Mouse (Mus musculus) lung, embryonic 14.5 days (tissue): ENCODE measurements around the gene Ccnq. TPM values are rescaled to one million over a fixed set of nuclear protein-coding genes. Genes with fewer than 3 reads are reported as not detected.

Experiments
- ATAC-seq: fragments of 200-750 bp; cut with Nextera tagmentation; 2 replicates; pipeline ENCODE4 v1.8.0; 2017; ENCODE audit warnings: mild to moderate bottlenecking, moderate TSS enrichment, moderate library complexity; ENCODE audit not compliant: insufficient read depth
- DNase-seq: peaks from one replicate; pipeline ENCODE4 v3.0.0-alpha.2; 2015
- H3K27ac ChIP-seq: fragments of 300-500 bp; sonication (generic); 2 replicates; pipeline ENCODE4 v1.5.1; 2014; ENCODE audit warnings: low read depth, mild to moderate bottlenecking, moderate library complexity
- H3K27me3 ChIP-seq: fragments of 300-500 bp; sonication (generic); 2 replicates; pipeline ENCODE4 v1.6.1; 2014; ENCODE audit warnings: low read length, control low read depth; ENCODE audit not compliant: insufficient read depth
- H3K36me3 ChIP-seq: fragments of 300-500 bp; sonication (generic); 2 replicates; pipeline ENCODE4 v1.6.1; 2014; ENCODE audit warnings: control low read depth; ENCODE audit not compliant: insufficient read depth
- H3K4me1 ChIP-seq: fragments of 300-500 bp; sonication (generic); 2 replicates; pipeline ENCODE4 v1.6.1; 2014; ENCODE audit warnings: antibody characterized with exemption, control low read depth; ENCODE audit not compliant: insufficient read depth
- H3K4me2 ChIP-seq: fragments of 300-500 bp; sonication (generic); 2 replicates; pipeline ENCODE4 v1.6.1; 2014; ENCODE audit warnings: mild to moderate bottlenecking
- H3K4me3 ChIP-seq: fragments of 300-500 bp; sonication (generic); 2 replicates; pipeline ENCODE4 v1.5.1; 2014; ENCODE audit warnings: low read depth, low read length
- H3K9ac ChIP-seq: fragments of 300-500 bp; sonication (generic); 2 replicates; pipeline ENCODE4 v1.6.1; 2014
- H3K9me3 ChIP-seq: fragments of 300-500 bp; sonication (generic); 2 replicates; pipeline ENCODE4 v1.6.1; 2016; ENCODE audit warnings: low read depth, low read length, control low read depth
- CTCF ChIP-seq: IDR thresholded peaks from 2 replicates; pipeline ENCODE4 v1.5.1; 2016; ENCODE audit warnings: antibody characterized with exemption, low read depth
- WGBS: fragments of 180-500 bp; shearing (Covaris S2); extraction: QIAGEN DNeasy Blood & Tissue Kit; methylation state at CpG from one replicate; pipeline ENCODE4 v1.1.7; 2014; 5-methylcytosine and 5-hydroxymethylcytosine counted together
- polyA plus RNA-seq: library from polyadenylated mRNA; unstranded; fragments of >200 nt; fragmentation: Nextera tagmentation; extraction: Ambion mirVana; gene quantifications from 2 replicates; pipeline ENCODE4 v1.2.1, GENCODE M21; 2014

Gene Ccnq
- polyA plus RNA-seq, 1 experiment from 2014 or later = 48.0 TPM

- DNase-seq = no peak
- H3K9me3 ChIP-seq = no peaks in the 10 kb centered on the region
- no peak for ATAC-seq
- TF ChIP-seq CTCF = no peak
- H3K27ac ChIP-seq = no peak overlapping the region
- no peak overlapping the region for H3K9ac ChIP-seq
- no peaks in the 10 kb centered on the region for H3K36me3 ChIP-seq
- WGBS = 53% methylated on average over 7 of the region's 7 CpGs
- no peaks in the 10 kb centered on the region for H3K27me3 ChIP-seq
- H3K4me3 ChIP-seq = no peak overlapping the region
- no peak overlapping the region for H3K4me2 ChIP-seq
- H3K4me1 ChIP-seq = no peaks in the 10 kb centered on the region
These were observed 9.6 kb downstream of the Ccnq start for GRCm38 (mm10) chr11:78741958-78742357.

GRCm38 (mm10) chr11:78739361-78739760 lies 12.2 kb downstream of the Ccnq start:
- H3K4me2 ChIP-seq = no peak overlapping the region
- no peaks in the 10 kb centered on the region for H3K9me3 ChIP-seq
- no peak overlapping the region for H3K4me3 ChIP-seq
- H3K4me1 ChIP-seq = no peaks in the 10 kb centered on the region
- no peak overlapping the region for H3K9ac ChIP-seq
- no peaks in the 10 kb centered on the region for H3K27me3 ChIP-seq
- H3K27ac ChIP-seq = no peak overlapping the region
- ATAC-seq (no peak), DNase-seq (no peak)
- TF ChIP-seq CTCF = no peak
- H3K36me3 ChIP-seq = no peaks in the 10 kb centered on the region

GRCm38 (mm10) chr11:78736877-78737408 lies 14.6 kb downstream of the Ccnq start:
- no peak for DNase-seq
- TF ChIP-seq CTCF = no peak
- no peaks in the 10 kb centered on the region for H3K9me3 ChIP-seq
- no peaks in the 10 kb centered on the region for H3K36me3 ChIP-seq
- H3K27ac ChIP-seq = no peak overlapping the region
- no peaks in the 10 kb centered on the region for H3K4me1 ChIP-seq
- no peak overlapping the region for H3K4me2 ChIP-seq
- ATAC-seq = no peak
- no peak overlapping the region for H3K9ac ChIP-seq
- no peaks in the 10 kb centered on the region for H3K27me3 ChIP-seq
- 63% methylated on average over 3 of the region's 3 CpGs for WGBS
- no peak overlapping the region for H3K4me3 ChIP-seq

GRCm38 (mm10) chr11:78735168-78735567 lies 16.4 kb downstream of the Ccnq start:
- no peaks in the 10 kb centered on the region for H3K36me3 ChIP-seq
- DNase-seq (no peak), ATAC-seq (no peak)
- H3K9me3 ChIP-seq = no peaks in the 10 kb centered on the region
- no peak overlapping the region for H3K4me2 ChIP-seq
- H3K4me1 ChIP-seq = no peaks in the 10 kb centered on the region
- TF ChIP-seq CTCF = no peak
- H3K27ac ChIP-seq = no peak overlapping the region
- no peak overlapping the region for H3K9ac ChIP-seq
- no peak overlapping the region for H3K4me3 ChIP-seq
- 76% methylated on average over 1 of the region's 1 CpGs for WGBS
- no peaks in the 10 kb centered on the region for H3K27me3 ChIP-seq

- Histone ChIP-seq H3K4me1 (no peaks in the 10 kb centered on the region), H3K36me3 (no peaks in the 10 kb centered on the region), H3K9ac (no peak overlapping the region), H3K27ac (no peak overlapping the region), H3K27me3 (no peaks in the 10 kb centered on the region), H3K4me2 (no peak overlapping the region), H3K9me3 (no peaks in the 10 kb centered on the region), H3K4me3 (no peak overlapping the region)
- ATAC-seq (no peak), DNase-seq (no peak)
- TF ChIP-seq CTCF = no peak
- WGBS = 55% methylated on average over 6 of the region's 6 CpGs
These were observed 18.9 kb downstream of the Ccnq start for GRCm38 (mm10) chr11:78732619-78733018.

GRCm38 (mm10) chr11:78730902-78731301 lies 20.6 kb downstream of the Ccnq start:
- Histone ChIP-seq H3K4me1 (no peaks in the 10 kb centered on the region), H3K4me2 (no peak overlapping the region), H3K36me3 (no peaks in the 10 kb centered on the region), H3K9me3 (no peaks in the 10 kb centered on the region), H3K4me3 (no peak overlapping the region), H3K9ac (no peak overlapping the region), H3K27me3 (no peaks in the 10 kb centered on the region), H3K27ac (no peak overlapping the region)
- WGBS = 12% methylated on average over 2 of the region's 2 CpGs
- DNase-seq (peak; percentile 72), ATAC-seq (no peak)
- no peak for TF ChIP-seq CTCF

- DNase-seq (no peak), ATAC-seq (no peak)
- no peak for TF ChIP-seq CTCF
- no peak overlapping the region for H3K9ac ChIP-seq
- H3K4me3 ChIP-seq = no peak overlapping the region
- H3K27ac ChIP-seq = no peak overlapping the region
- WGBS = 55% methylated on average over 4 of the region's 4 CpGs
- no peaks in the 10 kb centered on the region for H3K36me3 ChIP-seq
- no peaks in the 10 kb centered on the region for H3K9me3 ChIP-seq
- no peak overlapping the region for H3K4me2 ChIP-seq
- no peaks in the 10 kb centered on the region for H3K4me1 ChIP-seq
- H3K27me3 ChIP-seq = no peaks in the 10 kb centered on the region
These were observed 23.5 kb downstream of the Ccnq start for GRCm38 (mm10) chr11:78728041-78728440.

- no peak overlapping the region for H3K27ac ChIP-seq
- ATAC-seq = no peak
- no peaks in the 10 kb centered on the region for H3K4me1 ChIP-seq
- no peak overlapping the region for H3K9ac ChIP-seq
- no peaks in the 10 kb centered on the region for H3K27me3 ChIP-seq
- no peak for DNase-seq
- no peak overlapping the region for H3K4me3 ChIP-seq
- no peak for TF ChIP-seq CTCF
- no peaks in the 10 kb centered on the region for H3K36me3 ChIP-seq
- WGBS = 70% methylated on average over 3 of the region's 3 CpGs
- no peaks in the 10 kb centered on the region for H3K9me3 ChIP-seq
- H3K4me2 ChIP-seq = no peak overlapping the region
These were observed 25.2 kb downstream of the Ccnq start for GRCm38 (mm10) chr11:78726366-78726765.
